Comparison of ENCODE assay signal across 30 mouse cellular contexts in genomic region chr16:30111566-30111965, GRCm38 (mm10). TPM values are rescaled to one million over a fixed set of nuclear protein-coding genes. Genes with fewer than 3 reads are reported as not detected.
A peak's percentile ranks its signal among the peaks of the same experiment; 100 is the strongest.
DNase-seq lines count a peak whose midpoint lies in the region; ATAC-seq and TF ChIP-seq lines count a peak whose summit lies in the region.
"Had no signal": no experiment of that assay in that cellular context is flagged by ENCODE, and none has a peak within 500 bp of the region (broad histone marks: within the 10 kb centered on the region; RNA-seq: fewer than 3 reads in every experiment).

No protein-coding gene starts in this region.

- 0 out of 2 replicates have a peak, but pooled peaks have one; percentile 37 for ATAC-seq in intestine, embryonic 15.5 days
- ATAC-seq in intestine, postnatal 0 days = no peak
- ATAC-seq in kidney, postnatal 0 days (replicated peaks; ENCODE audit: low FRiP score, low read depth) = no peak
- no peak for ATAC-seq in kidney, embryonic 14.5 days (ENCODE audit: low FRiP score, low TSS enrichment)
- ATAC-seq in common myeloid progenitor, adult 5-6 weeks (replicated peaks; ENCODE audit: low read depth, poor library complexity, severe bottlenecking) = peak; percentile 35; the same call in 1 of the 2 replicates
- ATAC-seq: activated CD4-positive, CD25-positive, alpha-beta regulatory T cell, adult 4 months; CD4-positive, CD25-positive, alpha-beta regulatory T cell, adult 4 months; hindbrain, postnatal 0 days; intestine, embryonic 16.5 days; midbrain, embryonic 15.5 days had no signal

- no peak overlapping the region for H3K9ac ChIP-seq in intestine, embryonic 15.5 days
- H3K9ac ChIP-seq in intestine, postnatal 0 days (ENCODE audit: low read depth, low read length) = no peak overlapping the region
- H3K9ac ChIP-seq in kidney, postnatal 0 days (ENCODE audit: low read depth, low read length) = no peak overlapping the region
- no peak overlapping the region for H3K9ac ChIP-seq in kidney, embryonic 14.5 days (ENCODE audit: low read depth, low read length)
- H3K9ac ChIP-seq: forebrain, embryonic 12.5 days; heart, embryonic 15.5 days; hindbrain, embryonic 12.5 days; limb, embryonic 12.5 days; liver, embryonic 15.5 days; midbrain, embryonic 15.5 days; neural tube, embryonic 15.5 days; stomach, embryonic 15.5 days had no signal

- no peaks in the 10 kb centered on the region for H3K27me3 ChIP-seq in intestine, embryonic 15.5 days (replicated peaks)
- no peaks in the 10 kb centered on the region for H3K27me3 ChIP-seq in intestine, postnatal 0 days (replicated peaks; ENCODE audit: control insufficient read depth, insufficient read depth, low read length)
- no peaks in the 10 kb centered on the region for H3K27me3 ChIP-seq in kidney, postnatal 0 days (ENCODE audit: insufficient read depth, low read length)
- H3K27me3 ChIP-seq in kidney, embryonic 14.5 days (ENCODE audit: control insufficient read depth, insufficient read depth, low read length) = no peaks in the 10 kb centered on the region
- H3K27me3 ChIP-seq: heart, embryonic 15.5 days; liver, embryonic 15.5 days; midbrain, embryonic 15.5 days; neural tube, embryonic 15.5 days; stomach, embryonic 15.5 days had no signal

- peaks cover 11% of the 10 kb centered on the region for H3K4me1 ChIP-seq in intestine, embryonic 15.5 days (replicated peaks)
- H3K4me1 ChIP-seq in intestine, postnatal 0 days (replicated peaks; ENCODE audit: control insufficient read depth, insufficient read depth, low read length) = no peaks in the 10 kb centered on the region
- peaks cover 21% of the 10 kb centered on the region for H3K4me1 ChIP-seq in kidney, postnatal 0 days (replicated peaks; ENCODE audit: insufficient read depth, low read length)
- H3K4me1 ChIP-seq in kidney, embryonic 14.5 days (ENCODE audit: control insufficient read depth, insufficient read depth, low read length) = peaks cover 26% of the 10 kb centered on the region
- H3K4me1 ChIP-seq: forebrain, embryonic 12.5 days; liver, embryonic 15.5 days; midbrain, embryonic 15.5 days; neural tube, embryonic 15.5 days had no signal

- no peaks in the 10 kb centered on the region for H3K36me3 ChIP-seq in intestine, embryonic 15.5 days
- no peaks in the 10 kb centered on the region for H3K36me3 ChIP-seq in intestine, postnatal 0 days (ENCODE audit: control insufficient read depth, insufficient read depth)
- no peaks in the 10 kb centered on the region for H3K36me3 ChIP-seq in kidney, postnatal 0 days (ENCODE audit: insufficient read depth, low read length)
- H3K36me3 ChIP-seq in kidney, embryonic 14.5 days (ENCODE audit: control insufficient read depth, insufficient read depth, low read length) = no peaks in the 10 kb centered on the region
- H3K36me3 ChIP-seq: forebrain, embryonic 12.5 days; heart, embryonic 10.5 days; heart, embryonic 15.5 days; hindbrain, embryonic 12.5 days; limb, embryonic 12.5 days; liver, embryonic 15.5 days; midbrain, embryonic 10.5 days; midbrain, embryonic 15.5 days; neural tube, embryonic 15.5 days; stomach, embryonic 15.5 days had no signal

- DNase-seq in kidney, postnatal 0 days (ENCODE audit: low spot score) = peak; percentile 71
- DNase-seq in 3T3-L1 (ENCODE audit: low read depth, low spot score) = peak; percentile 96
- no peak for DNase-seq in gastrocnemius, postnatal 4 days (ENCODE audit: low spot score in 2 of 2)
- DNase-seq: adrenal gland, adult 2 months; adrenal gland, postnatal 36 days; cerebellum, adult 18-20 months; cerebellum, postnatal 10 days; gastrocnemius, postnatal 10 days; heart, adult 11 months; lung, postnatal 14 days; retina, postnatal 1 day; right cerebral cortex, postnatal 25 days had no signal

- WGBS in intestine, embryonic 15.5 days = 39% methylated on average over 2 of the region's 2 CpGs
- 28% methylated on average over 2 of the region's 2 CpGs for WGBS in intestine, postnatal 0 days
- 24% methylated on average over 2 of the region's 2 CpGs for whole genome bisulfite sequencing in kidney, postnatal 0 days
- 17% methylated on average over 2 of the region's 2 CpGs for WGBS in kidney, embryonic 14.5 days

- TF ChIP-seq CTCF in intestine, postnatal 0 days (IDR thresholded peaks at IDR 0.05; ENCODE audit: low read depth) = no peak
- no peak for TF ChIP-seq CTCF in kidney, postnatal 0 days (IDR thresholded peaks at IDR 0.05; ENCODE audit: low read depth)

- no peak overlapping the region for H3K4me3 ChIP-seq in intestine, embryonic 15.5 days (replicated peaks)
- H3K4me3 ChIP-seq in intestine, postnatal 0 days (ENCODE audit: low read depth, low read length) = no peak overlapping the region
- H3K4me3 ChIP-seq in kidney, postnatal 0 days (replicated peaks; ENCODE audit: low read depth, low read length) = no peak overlapping the region
- H3K4me3 ChIP-seq in kidney, embryonic 14.5 days (ENCODE audit: low read length) = no peak overlapping the region
- H3K4me3 ChIP-seq: forebrain, embryonic 12.5 days; heart, embryonic 10.5 days; heart, embryonic 15.5 days; hindbrain, embryonic 12.5 days; limb, embryonic 12.5 days; liver, embryonic 15.5 days; midbrain, embryonic 10.5 days; midbrain, embryonic 15.5 days; neural tube, embryonic 15.5 days; stomach, embryonic 15.5 days had no signal

- H3K27ac ChIP-seq in intestine, embryonic 15.5 days = no peak overlapping the region
- H3K27ac ChIP-seq in intestine, postnatal 0 days (ENCODE audit: low read depth, low read length) = no peak overlapping the region
- H3K27ac ChIP-seq in kidney, postnatal 0 days = no peak overlapping the region
- H3K27ac ChIP-seq in kidney, embryonic 14.5 days (ENCODE audit: low read depth, low read length) = no peak overlapping the region
- H3K27ac ChIP-seq: forebrain, embryonic 12.5 days; heart, embryonic 10.5 days; heart, embryonic 15.5 days; hindbrain, embryonic 12.5 days; hindbrain, postnatal 0 days; limb, embryonic 12.5 days; liver, embryonic 15.5 days; midbrain, embryonic 10.5 days; midbrain, embryonic 15.5 days; neural tube, embryonic 15.5 days had no signal

- H3K4me2 ChIP-seq in intestine, embryonic 15.5 days (replicated peaks) = no peak overlapping the region
- no peak overlapping the region for H3K4me2 ChIP-seq in intestine, postnatal 0 days (replicated peaks; ENCODE audit: low read depth)
- H3K4me2 ChIP-seq in kidney, postnatal 0 days (ENCODE audit: low read length) = no peak overlapping the region
- no peak overlapping the region for H3K4me2 ChIP-seq in kidney, embryonic 14.5 days (replicated peaks; ENCODE audit: low read depth, low read length)
- H3K4me2 ChIP-seq: forebrain, embryonic 12.5 days; heart, embryonic 15.5 days; hindbrain, embryonic 12.5 days; limb, embryonic 12.5 days; liver, embryonic 15.5 days; midbrain, embryonic 15.5 days; neural tube, embryonic 15.5 days; stomach, embryonic 15.5 days had no signal

- H3K9me3 ChIP-seq in intestine, embryonic 15.5 days = no peaks in the 10 kb centered on the region
- 0 out of 2 replicates have a peak, but pooled peaks cover 4% of the 10 kb centered on the region for H3K9me3 ChIP-seq in intestine, postnatal 0 days (ENCODE audit: control insufficient read depth)
- no peaks in the 10 kb centered on the region for H3K9me3 ChIP-seq in kidney, postnatal 0 days (replicated peaks; ENCODE audit: low read length)
- H3K9me3 ChIP-seq in kidney, embryonic 14.5 days (ENCODE audit: control insufficient read depth, low read length) = no peaks in the 10 kb centered on the region; the same call in 1 of the 2 replicates
- H3K9me3 ChIP-seq: heart, embryonic 15.5 days; liver, embryonic 15.5 days; midbrain, embryonic 15.5 days; neural tube, embryonic 15.5 days had no signal

RNA-seq across cellular contexts. Expression of gene Hes1, which starts 47.4 kb away (rescaled TPM):
- 55.7 and 67.4 TPM in 2 replicates for polyA plus RNA-seq in intestine, embryonic 15.5 days (2015; fragmentation: Nextera tagmentation; extraction: Ambion mirVana)
- 44.0 and 52.9 TPM in 2 replicates for polyA plus RNA-seq in intestine, postnatal 0 days (2015; fragmentation: Nextera tagmentation; extraction: Ambion mirVana)
- 87.1 and 102 TPM in 2 replicates for polyA plus RNA-seq in kidney, postnatal 0 days (2015; fragmentation: Nextera tagmentation; extraction: Ambion mirVana)
- polyA plus RNA-seq in kidney, embryonic 14.5 days (2014; fragmentation: Nextera tagmentation; extraction: Ambion mirVana) = 68.7 and 82.2 TPM in 2 replicates
- total RNA-seq in common myeloid progenitor, adult 5-6 weeks (2017) = 0.05 and 0.58 TPM in 2 replicates
- total RNA-seq in gastrocnemius, postnatal 4 days (2021) = 10 to 100 TPM; 29.5 to 30.0 TPM
- polyA plus RNA-seq: activated CD4-positive, CD25-positive, alpha-beta regulatory T cell, adult 4 months had no signal

Comparison
In these comparisons a context has a peak if more than half of its experiments do, and no peak if none do; other contexts are left out.
1. ATAC-seq: peak in intestine, embryonic 15.5 days (single experiment) and common myeloid progenitor, adult 5-6 weeks (single experiment); none in intestine, postnatal 0 days (single experiment), kidney, postnatal 0 days (single experiment) and kidney, embryonic 14.5 days (single experiment).
2. DNase-seq: peak in kidney, postnatal 0 days (single experiment) and 3T3-L1 (single experiment); none in gastrocnemius, postnatal 4 days (0 of 2).